Mouse (Mus musculus): ENCODE data around the gene Dek. TPM values are rescaled to one million over a fixed set of nuclear protein-coding genes. Genes with fewer than 3 reads are reported as not detected.
A peak's percentile ranks its signal among the peaks of the same experiment; 100 is the strongest.

Gene Dek
- polyA plus RNA-seq, 1 experiment from 2014 or later = 142 TPM

- peak overlapping the region; percentile 98 for H3K27ac ChIP-seq
- under 1% methylated on average over 25 of the region's 25 CpGs for WGBS
- no peaks in the 10 kb centered on the region; the same call in 1 of the 2 replicates for H3K36me3 ChIP-seq
These were observed 1.0 kb downstream of the Dek start for GRCm38 (mm10) chr13:47104856-47105541.

GRCm38 (mm10) chr13:47104146-47104545 lies 1.9 kb downstream of the Dek start:
- H3K9ac ChIP-seq = peak overlapping the region; percentile 43
- WGBS = 16% methylated on average over 2 of the region's 2 CpGs
- H3K4me3 ChIP-seq = peak overlapping the region; percentile 95
- peaks cover 21% of the 10 kb centered on the region for H3K4me1 ChIP-seq (replicated peaks)
- H3K36me3 ChIP-seq = peaks cover 2% of the 10 kb centered on the region
- H3K9me3 ChIP-seq = no peaks in the 10 kb centered on the region
- peaks cover 4% of the 10 kb centered on the region; the same call in 1 of the 2 replicates for H3K27me3 ChIP-seq
- no peak for ATAC-seq (ENCODE audit: low FRiP score)
- no peak overlapping the region for H3K27ac ChIP-seq
- H3K4me2 ChIP-seq = peak overlapping the region; percentile 68

More at GRCm38 (mm10) chr13:47104856-47105541, 1.0 kb downstream of the Dek start:
- H3K9ac ChIP-seq = peak overlapping the region; percentile 92
- no peaks in the 10 kb centered on the region for H3K9me3 ChIP-seq
- H3K4me2 ChIP-seq = peak overlapping the region; percentile 68
- peaks cover 4% of the 10 kb centered on the region; the same call in 1 of the 2 replicates for H3K27me3 ChIP-seq
- peak overlapping the region; percentile 95 for H3K4me3 ChIP-seq
- ATAC-seq (ENCODE audit: low FRiP score) = no peak
- peaks cover 21% of the 10 kb centered on the region for H3K4me1 ChIP-seq (replicated peaks)

GRCm38 (mm10) chr13:47100587-47100986 lies 5.4 kb downstream of the Dek start:
- no peak overlapping the region for H3K9ac ChIP-seq
- peaks cover 25% of the 10 kb centered on the region for H3K36me3 ChIP-seq
- no peak for ATAC-seq (ENCODE audit: low FRiP score)
- WGBS = 88% methylated on average over 2 of the region's 2 CpGs
- no peak overlapping the region for H3K4me2 ChIP-seq
- no peak overlapping the region for H3K4me3 ChIP-seq
- no peaks in the 10 kb centered on the region for H3K9me3 ChIP-seq
- no peak overlapping the region for H3K27ac ChIP-seq
- H3K4me1 ChIP-seq (replicated peaks) = peaks cover 21% of the 10 kb centered on the region
- no peaks in the 10 kb centered on the region for H3K27me3 ChIP-seq

- Histone ChIP-seq H3K36me3 (peaks cover 32% of the 10 kb centered on the region), H3K9ac (no peak overlapping the region), H3K4me2 (no peak overlapping the region), H3K4me3 (no peak overlapping the region), H3K27me3 (no peaks in the 10 kb centered on the region), H3K9me3 (no peaks in the 10 kb centered on the region), H3K27ac (no peak overlapping the region), H3K4me1 (replicated peaks) (peaks cover 14% of the 10 kb centered on the region)
- no peak for ATAC-seq (ENCODE audit: low FRiP score)
- WGBS = 89% methylated on average over 7 of the region's 7 CpGs
These were observed 6.7 kb downstream of the Dek start for GRCm38 (mm10) chr13:47099265-47099664.

- H3K36me3 ChIP-seq = peaks cover 40% of the 10 kb centered on the region
- no peak overlapping the region for H3K4me2 ChIP-seq
- H3K27me3 ChIP-seq = no peaks in the 10 kb centered on the region
- no peaks in the 10 kb centered on the region for H3K4me1 ChIP-seq (replicated peaks)
- WGBS = 92% methylated on average over 2 of the region's 2 CpGs
- no peak overlapping the region for H3K27ac ChIP-seq
- H3K9ac ChIP-seq = no peak overlapping the region
- ATAC-seq (ENCODE audit: low FRiP score) = no peak
- H3K9me3 ChIP-seq = no peaks in the 10 kb centered on the region
- H3K4me3 ChIP-seq = no peak overlapping the region
These were observed 9.4 kb downstream of the Dek start for GRCm38 (mm10) chr13:47096591-47096990.

- Histone ChIP-seq H3K4me1 (replicated peaks) (no peaks in the 10 kb centered on the region), H3K9ac (no peak overlapping the region), H3K4me2 (no peak overlapping the region), H3K27me3 (no peaks in the 10 kb centered on the region), H3K4me3 (no peak overlapping the region), H3K27ac (no peak overlapping the region), H3K9me3 (no peaks in the 10 kb centered on the region), H3K36me3 (peaks cover 43% of the 10 kb centered on the region)
- no peak for ATAC-seq (ENCODE audit: low FRiP score)
- WGBS = 95% methylated on average over 2 of the region's 2 CpGs
These were observed 12.2 kb downstream of the Dek start for GRCm38 (mm10) chr13:47093791-47094190.

GRCm38 (mm10) chr13:47089271-47089670 lies 16.7 kb downstream of the Dek start:
- WGBS = 96% methylated on average over 2 of the region's 2 CpGs
- peaks cover 36% of the 10 kb centered on the region for H3K36me3 ChIP-seq

GRCm38 (mm10) chr13:47088433-47088832 lies 17.6 kb downstream of the Dek start:
- peaks cover 29% of the 10 kb centered on the region for H3K36me3 ChIP-seq
- no peaks in the 10 kb centered on the region for H3K4me1 ChIP-seq (replicated peaks)
- H3K4me3 ChIP-seq = no peak overlapping the region
- H3K27me3 ChIP-seq = no peaks in the 10 kb centered on the region
- H3K9me3 ChIP-seq = no peaks in the 10 kb centered on the region
- no peak overlapping the region for H3K27ac ChIP-seq
- H3K9ac ChIP-seq = no peak overlapping the region
- no peak overlapping the region for H3K4me2 ChIP-seq
- no peak for ATAC-seq (ENCODE audit: low FRiP score)
- 98% methylated on average over 1 of the region's 1 CpGs for WGBS

More at GRCm38 (mm10) chr13:47089271-47089670, 16.7 kb downstream of the Dek start:
- Histone ChIP-seq H3K4me1 (replicated peaks) (no peaks in the 10 kb centered on the region), H3K9ac (no peak overlapping the region), H3K9me3 (no peaks in the 10 kb centered on the region), H3K27me3 (no peaks in the 10 kb centered on the region), H3K4me2 (no peak overlapping the region), H3K27ac (no peak overlapping the region), H3K4me3 (no peak overlapping the region)
- ATAC-seq (ENCODE audit: low FRiP score) = no peak

- 87% methylated on average over 4 of the region's 4 CpGs for WGBS
- ATAC-seq (ENCODE audit: low FRiP score) = no peak
These were observed 25.0 kb downstream of the Dek start for GRCm38 (mm10) chr13:47080905-47081505.

GRCm38 (mm10) chr13:47078799-47079198 lies 27.2 kb downstream of the Dek start:
- Histone ChIP-seq H3K9me3 (no peaks in the 10 kb centered on the region), H3K36me3 (peaks cover 87% of the 10 kb centered on the region), H3K27ac (no peak overlapping the region), H3K4me3 (no peak overlapping the region), H3K4me2 (no peak overlapping the region), H3K9ac (no peak overlapping the region), H3K4me1 (replicated peaks) (no peaks in the 10 kb centered on the region), H3K27me3 (no peaks in the 10 kb centered on the region)
- WGBS = 79% methylated on average over 5 of the region's 5 CpGs
- no peak for ATAC-seq (ENCODE audit: low FRiP score)

More at GRCm38 (mm10) chr13:47080905-47081505, 25.0 kb downstream of the Dek start:
- Histone ChIP-seq H3K4me3 (no peak overlapping the region), H3K4me2 (no peak overlapping the region), H3K27ac (no peak overlapping the region), H3K9ac (no peak overlapping the region), H3K4me1 (replicated peaks) (no peaks in the 10 kb centered on the region), H3K27me3 (no peaks in the 10 kb centered on the region), H3K9me3 (no peaks in the 10 kb centered on the region), H3K36me3 (peaks cover 74% of the 10 kb centered on the region)

GRCm38 (mm10) chr13:47077367-47077766 lies 28.6 kb downstream of the Dek start:
- Histone ChIP-seq H3K36me3 (peaks cover 95% of the 10 kb centered on the region), H3K4me3 (no peak overlapping the region), H3K27me3 (no peaks in the 10 kb centered on the region), H3K9ac (no peak overlapping the region), H3K27ac (no peak overlapping the region), H3K9me3 (no peaks in the 10 kb centered on the region), H3K4me1 (replicated peaks) (no peaks in the 10 kb centered on the region), H3K4me2 (no peak overlapping the region)
- no peak for ATAC-seq (ENCODE audit: low FRiP score)

GRCm38 (mm10) chr13:47076156-47076555 lies 29.8 kb downstream of the Dek start:
- ATAC-seq (ENCODE audit: low FRiP score) = no peak
- H3K9ac ChIP-seq = no peak overlapping the region
- 93% methylated on average over 5 of the region's 5 CpGs for WGBS
- no peak overlapping the region for H3K4me3 ChIP-seq
- H3K4me1 ChIP-seq (replicated peaks) = no peaks in the 10 kb centered on the region
- no peak overlapping the region for H3K4me2 ChIP-seq
- H3K9me3 ChIP-seq = no peaks in the 10 kb centered on the region
- no peaks in the 10 kb centered on the region for H3K27me3 ChIP-seq
- H3K27ac ChIP-seq = no peak overlapping the region
- H3K36me3 ChIP-seq = peaks cover 95% of the 10 kb centered on the region

- ATAC-seq (ENCODE audit: low FRiP score) = no peak
- Histone ChIP-seq H3K4me1 (replicated peaks) (no peaks in the 10 kb centered on the region), H3K4me3 (no peak overlapping the region), H3K36me3 (peaks cover 89% of the 10 kb centered on the region), H3K4me2 (no peak overlapping the region), H3K27me3 (no peaks in the 10 kb centered on the region), H3K27ac (no peak overlapping the region), H3K9ac (no peak overlapping the region), H3K9me3 (no peaks in the 10 kb centered on the region)
- WGBS = 89% methylated on average over 5 of the region's 5 CpGs
These were observed 33.5 kb downstream of the Dek start for GRCm38 (mm10) chr13:47072484-47072883.
